Mouse (Mus musculus): ENCODE measurements at regions not wholly inside any gene's neighbourhood (a gene's known extent, or its start where the extent isn't known, plus 50 kb on each side); places are given as distances from the start of the nearest gene placed in this dataset.
A peak's percentile ranks its signal among the peaks of the same experiment; 100 is the strongest.

DNA sequence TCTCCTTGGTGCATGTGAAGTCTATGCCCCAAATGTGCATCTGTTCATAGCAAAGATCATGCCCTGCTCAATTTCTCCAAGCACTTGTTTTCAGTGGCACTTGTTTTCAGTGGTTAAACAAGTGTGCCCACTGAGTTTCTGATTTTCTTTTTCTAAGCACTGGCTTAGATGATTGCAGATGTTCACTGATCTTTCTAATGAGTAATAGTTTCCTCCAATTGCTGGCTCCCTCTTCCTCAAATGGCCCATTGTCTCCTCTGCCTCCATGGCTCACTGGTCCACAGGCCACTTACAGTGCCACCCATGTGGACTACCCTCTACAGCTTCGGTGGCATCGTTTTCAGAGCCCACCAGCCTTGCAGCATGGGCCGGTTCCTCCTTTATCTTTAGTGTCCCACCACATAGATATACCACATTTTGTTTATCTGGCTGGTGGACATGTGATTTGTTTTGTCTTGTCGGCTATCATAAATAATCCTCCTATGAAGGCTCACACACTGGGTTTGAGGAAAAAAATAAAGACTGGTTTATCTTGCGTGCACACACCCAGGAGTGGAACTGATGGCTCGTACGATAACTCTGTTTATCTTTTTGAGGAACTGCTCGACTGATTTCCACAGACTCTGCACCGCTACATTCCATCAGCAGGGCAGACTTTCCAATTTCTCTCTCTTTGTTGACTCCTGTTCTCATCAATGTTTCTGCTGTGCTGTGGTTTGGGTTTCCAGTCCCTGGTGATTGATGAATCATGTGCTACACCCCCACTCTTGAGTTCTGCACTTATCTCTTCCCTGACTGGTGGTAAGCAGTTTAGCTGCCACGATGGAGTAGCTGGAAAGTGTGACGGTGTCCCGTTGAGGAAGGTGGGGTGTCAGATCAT lies 58.2 kb upstream of the Eps8l3 start:
- H3K27ac ChIP-seq (ENCODE audit: low read length) = no peak overlapping the region
- WGBS = 17% methylated on average over 12 of the region's 12 CpGs
- no peak for ATAC-seq (ENCODE audit: insufficient number of reproducible peaks, insufficient read depth, low FRiP score, low read depth)

DNA sequence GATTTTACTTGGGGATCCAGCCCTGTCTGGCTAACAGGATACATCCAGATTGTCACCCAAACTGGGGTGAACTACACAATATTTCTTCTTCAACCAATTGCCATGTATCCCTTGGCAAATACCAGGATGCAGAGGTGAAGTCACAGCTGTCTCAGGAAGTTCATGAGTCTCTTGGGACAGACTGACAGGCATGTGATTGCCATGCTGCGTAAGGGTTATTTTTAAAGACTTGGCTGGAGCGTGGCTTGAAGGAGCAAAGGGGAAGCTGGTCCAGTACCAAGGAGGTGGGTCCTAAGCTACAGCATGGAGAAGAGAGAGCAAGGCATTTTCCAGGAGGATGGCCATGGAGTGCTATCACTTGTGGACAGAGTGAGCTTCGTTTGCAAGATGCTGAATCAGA lies 55.8 kb upstream of the Csf1 start:
- 85% methylated on average over 3 of the region's 3 CpGs for WGBS
- Histone ChIP-seq H3K9me3 (ENCODE audit: control insufficient read depth, low read depth, low read length) (no peaks in the 10 kb centered on the region), H3K9ac (replicated peaks; ENCODE audit: low read depth, low read length) (no peak overlapping the region), H3K4me2 (replicated peaks; ENCODE audit: low read depth, low read length) (no peak overlapping the region), H3K4me1 (ENCODE audit: control insufficient read depth, insufficient read depth, low read length) (peaks cover 4% of the 10 kb centered on the region; the same call in 1 of the 2 replicates), H3K36me3 (ENCODE audit: control insufficient read depth, insufficient read depth, low read length) (no peaks in the 10 kb centered on the region), H3K4me3 (ENCODE audit: low read depth, low read length) (no peak overlapping the region), H3K27ac (ENCODE audit: low read length) (no peak overlapping the region), H3K27me3 (ENCODE audit: control insufficient read depth, insufficient read depth, low read length) (no peaks in the 10 kb centered on the region)
- no peak for ATAC-seq (ENCODE audit: insufficient number of reproducible peaks, insufficient read depth, low FRiP score, low read depth)

More for the DNA sequence above, 58.2 kb upstream of the Eps8l3 start:
- Histone ChIP-seq H3K4me1 (ENCODE audit: control insufficient read depth, insufficient read depth, low read length) (peaks cover 4% of the 10 kb centered on the region; the same call in 1 of the 2 replicates), H3K36me3 (ENCODE audit: control insufficient read depth, insufficient read depth, low read length) (no peaks in the 10 kb centered on the region), H3K9ac (replicated peaks; ENCODE audit: low read depth, low read length) (no peak overlapping the region), H3K9me3 (ENCODE audit: control insufficient read depth, low read depth, low read length) (no peaks in the 10 kb centered on the region), H3K4me3 (ENCODE audit: low read depth, low read length) (no peak overlapping the region), H3K4me2 (replicated peaks; ENCODE audit: low read depth, low read length) (no peak overlapping the region), H3K27me3 (ENCODE audit: control insufficient read depth, insufficient read depth, low read length) (no peaks in the 10 kb centered on the region)

DNA sequence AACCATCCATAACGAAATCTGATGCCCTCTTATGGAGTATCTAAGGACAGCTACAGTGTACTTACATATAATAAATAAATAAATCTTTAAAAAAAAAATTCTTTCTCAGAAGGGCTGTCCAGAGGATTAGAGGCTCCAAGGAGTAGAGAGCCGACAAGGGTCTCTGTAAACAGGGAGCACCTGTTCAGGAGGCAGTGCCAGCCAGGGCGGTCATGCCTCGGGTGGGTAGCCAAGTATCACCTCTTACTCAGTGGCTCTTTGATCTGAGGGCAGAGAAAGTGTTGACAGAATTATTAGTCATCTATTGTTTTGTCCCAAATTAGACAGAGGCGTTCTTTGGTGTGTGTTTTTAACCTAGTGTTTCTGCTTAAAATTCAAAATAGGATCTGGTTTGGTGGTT lies 54.0 kb upstream of the Csf1 start:
- no peak for ATAC-seq (ENCODE audit: insufficient number of reproducible peaks, insufficient read depth, low FRiP score, low read depth)
- Histone ChIP-seq H3K27ac (ENCODE audit: low read length) (no peak overlapping the region), H3K9ac (replicated peaks; ENCODE audit: low read depth, low read length) (no peak overlapping the region), H3K27me3 (ENCODE audit: control insufficient read depth, insufficient read depth, low read length) (no peaks in the 10 kb centered on the region), H3K4me2 (replicated peaks; ENCODE audit: low read depth, low read length) (no peak overlapping the region), H3K9me3 (ENCODE audit: control insufficient read depth, low read depth, low read length) (no peaks in the 10 kb centered on the region), H3K36me3 (ENCODE audit: control insufficient read depth, insufficient read depth, low read length) (no peaks in the 10 kb centered on the region), H3K4me3 (ENCODE audit: low read depth, low read length) (no peak overlapping the region), H3K4me1 (ENCODE audit: control insufficient read depth, insufficient read depth, low read length) (peaks cover 3% of the 10 kb centered on the region; the same call in 1 of the 2 replicates)
- WGBS = 72% methylated on average over 5 of the region's 5 CpGs

DNA sequence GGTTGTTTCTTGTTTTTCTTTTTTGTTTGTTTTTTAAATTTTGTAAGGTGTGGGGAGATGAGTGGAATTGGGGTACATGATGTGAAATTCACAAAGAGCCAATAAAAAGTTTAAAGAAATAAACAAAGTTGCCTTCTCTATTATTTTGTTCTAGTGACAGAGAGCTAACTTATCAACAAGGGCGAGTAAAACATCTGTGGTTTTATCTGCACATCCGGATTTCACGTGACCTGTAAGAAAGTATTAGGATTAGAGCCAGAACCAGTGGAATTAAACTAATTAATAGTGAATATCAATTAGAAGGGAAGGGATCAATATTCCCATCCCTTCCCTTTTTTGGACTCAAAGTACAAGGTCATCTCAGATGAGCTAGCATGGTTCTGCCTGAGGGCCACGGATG lies 52.6 kb upstream of the Csf1 start:
- H3K9ac ChIP-seq (replicated peaks; ENCODE audit: low read depth, low read length) = no peak overlapping the region
- WGBS = 67% methylated on average over 4 of the region's 4 CpGs
- H3K4me1 ChIP-seq (ENCODE audit: control insufficient read depth, insufficient read depth, low read length) = 0 out of 2 replicates have a peak, but pooled peaks cover 4% of the 10 kb centered on the region
- no peak for ATAC-seq (ENCODE audit: insufficient number of reproducible peaks, insufficient read depth, low FRiP score, low read depth)
- H3K27ac ChIP-seq (ENCODE audit: low read length) = no peak overlapping the region
- H3K27me3 ChIP-seq (ENCODE audit: control insufficient read depth, insufficient read depth, low read length) = no peaks in the 10 kb centered on the region
- no peaks in the 10 kb centered on the region for H3K36me3 ChIP-seq (ENCODE audit: control insufficient read depth, insufficient read depth, low read length)
- H3K9me3 ChIP-seq (ENCODE audit: control insufficient read depth, low read depth, low read length) = no peaks in the 10 kb centered on the region
- H3K4me3 ChIP-seq (ENCODE audit: low read depth, low read length) = no peak overlapping the region
- H3K4me2 ChIP-seq (replicated peaks; ENCODE audit: low read depth, low read length) = no peak overlapping the region

DNA sequence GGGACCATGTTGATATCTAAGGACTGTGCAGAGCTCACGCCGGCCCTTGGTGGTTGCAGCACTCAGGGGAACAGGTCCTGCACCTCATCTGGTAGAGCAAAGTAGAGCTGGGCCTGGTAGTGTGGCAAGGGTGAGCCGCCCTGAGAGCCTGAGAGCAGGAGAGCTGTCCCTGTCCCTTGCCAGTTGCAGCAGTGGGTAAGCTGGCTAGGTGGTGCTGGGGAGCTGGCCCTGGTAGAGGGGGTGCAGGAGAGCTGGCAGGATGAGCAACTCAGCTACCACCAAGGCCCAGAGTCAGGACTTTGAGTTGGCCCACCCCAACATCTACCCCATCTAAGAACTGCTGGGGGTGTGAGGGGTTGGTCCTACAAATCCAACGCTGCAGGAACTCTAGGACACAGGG lies 52.1 kb upstream of the Csf1 start:
- ATAC-seq (ENCODE audit: insufficient number of reproducible peaks, insufficient read depth, low FRiP score, low read depth) = no peak
- 0 out of 2 replicates have a peak, but pooled peaks cover 6% of the 10 kb centered on the region for H3K4me1 ChIP-seq (ENCODE audit: control insufficient read depth, insufficient read depth, low read length)
- H3K4me3 ChIP-seq (ENCODE audit: low read depth, low read length) = no peak overlapping the region
- H3K27me3 ChIP-seq (ENCODE audit: control insufficient read depth, insufficient read depth, low read length) = no peaks in the 10 kb centered on the region
- WGBS = 90% methylated on average over 4 of the region's 4 CpGs
- no peak overlapping the region for H3K27ac ChIP-seq (ENCODE audit: low read length)
- no peak overlapping the region for H3K9ac ChIP-seq (replicated peaks; ENCODE audit: low read depth, low read length)
- no peaks in the 10 kb centered on the region for H3K9me3 ChIP-seq (ENCODE audit: control insufficient read depth, low read depth, low read length)
- no peak overlapping the region for H3K4me2 ChIP-seq (replicated peaks; ENCODE audit: low read depth, low read length)
- no peaks in the 10 kb centered on the region for H3K36me3 ChIP-seq (ENCODE audit: control insufficient read depth, insufficient read depth, low read length)

DNA sequence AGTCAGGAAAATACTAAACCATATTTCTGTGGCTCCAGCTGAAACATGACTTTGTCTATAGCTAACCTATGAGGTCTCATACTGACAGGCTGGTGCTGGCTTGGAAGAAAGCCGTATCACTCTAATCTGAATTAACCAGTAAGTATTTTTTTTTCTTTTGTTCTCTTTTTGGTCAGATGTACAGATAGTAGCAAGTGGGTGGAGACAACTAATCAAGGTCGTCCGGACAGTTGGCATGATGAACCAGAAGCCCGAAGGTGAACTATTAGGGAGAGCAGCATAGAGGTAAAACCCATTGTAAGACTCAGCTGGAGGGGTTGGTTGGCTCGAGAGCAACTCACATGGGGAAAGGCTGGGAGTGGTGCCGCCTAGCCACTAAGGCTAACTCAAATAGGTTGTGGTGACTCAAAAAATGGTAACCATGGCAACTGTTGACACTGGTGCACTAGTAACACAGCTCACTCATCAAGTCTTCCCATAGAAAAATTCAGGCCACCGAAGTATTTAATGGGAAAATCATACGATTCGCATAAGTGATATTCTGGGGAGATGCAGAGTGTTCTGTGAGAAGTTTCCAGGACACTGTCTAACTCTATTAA lies 50.3 kb upstream of the Csf1 start:
- no peak overlapping the region for H3K4me3 ChIP-seq (ENCODE audit: low read depth, low read length)
- H3K4me2 ChIP-seq (replicated peaks; ENCODE audit: low read depth, low read length) = no peak overlapping the region
- H3K27me3 ChIP-seq (ENCODE audit: control insufficient read depth, insufficient read depth, low read length) = no peaks in the 10 kb centered on the region
- 0 out of 2 replicates have a peak, but pooled peaks cover 6% of the 10 kb centered on the region for H3K4me1 ChIP-seq (ENCODE audit: control insufficient read depth, insufficient read depth, low read length)
- H3K36me3 ChIP-seq (ENCODE audit: control insufficient read depth, insufficient read depth, low read length) = no peaks in the 10 kb centered on the region
- no peak overlapping the region for H3K9ac ChIP-seq (replicated peaks; ENCODE audit: low read depth, low read length)
- H3K9me3 ChIP-seq (ENCODE audit: control insufficient read depth, low read depth, low read length) = no peaks in the 10 kb centered on the region
- 67% methylated on average over 9 of the region's 9 CpGs for WGBS
- 0 out of 2 replicates have a peak, but pooled peaks have one; percentile 20 for ATAC-seq (ENCODE audit: insufficient number of reproducible peaks, insufficient read depth, low FRiP score, low read depth)
- no peak overlapping the region for H3K27ac ChIP-seq (ENCODE audit: low read length)

All from stomach, embryonic 14.5 days (tissue).